Mouse (Mus musculus) cerebellum, postnatal 10 days (tissue): ENCODE data around the gene Rps26.
"Not testable (repeated sequence)": the region's sequence is repeated elsewhere in the genome, so short reads cannot be mapped to it uniquely, and the experiment has no call there.

Experiments
- DNase-seq, 2 experiments: peaks; one replicate each; pipeline ENCODE4 v3.0.0; 2021; ENCODE audit warnings: mixed read lengths in 2 of 2

Rps26 gene

GRCm38 (mm10) chr10:128640891-128641290, 14.3 kb upstream of the Rps26 start:
- no peak for DNase-seq

- no peak for DNase-seq
Observed at GRCm38 (mm10) chr10:128639999-128640398, 13.5 kb upstream of the Rps26 start.

- no peak for DNase-seq
Observed at GRCm38 (mm10) chr10:128637011-128637410, 10.5 kb upstream of the Rps26 start.

GRCm38 (mm10) chr10:128636561-128636960, 10.0 kb upstream of the Rps26 start:
- no peak for DNase-seq

- no peak for DNase-seq
Observed at GRCm38 (mm10) chr10:128635697-128636096, 9.2 kb upstream of the Rps26 start.

- no peak for DNase-seq
Observed at GRCm38 (mm10) chr10:128631571-128631970, 5.0 kb upstream of the Rps26 start.

- not testable (repeated sequence) for DNase-seq
Observed at GRCm38 (mm10) chr10:128630306-128630705, 3.8 kb upstream of the Rps26 start.

GRCm38 (mm10) chr10:128629746-128630145, 3.2 kb upstream of the Rps26 start:
- no peak for DNase-seq

GRCm38 (mm10) chr10:128627398-128628317, 1.1 kb upstream of the Rps26 start:
- peak; percentile 36 to 42 for DNase-seq

- DNase-seq = no peak
Observed at GRCm38 (mm10) chr10:128625287-128625894, 1.2 kb downstream of the Rps26 start.

GRCm38 (mm10) chr10:128623106-128623613, 3.4 kb downstream of the Rps26 start:
- not testable (repeated sequence) for DNase-seq

- no peak for DNase-seq
Observed at GRCm38 (mm10) chr10:128622702-128623101, 3.8 kb downstream of the Rps26 start.

GRCm38 (mm10) chr10:128621986-128622520, 4.5 kb downstream of the Rps26 start:
- DNase-seq = no peak

- no peak for DNase-seq
Observed at GRCm38 (mm10) chr10:128620241-128620640, 6.3 kb downstream of the Rps26 start.

- not testable (repeated sequence) for DNase-seq
Observed at GRCm38 (mm10) chr10:128619148-128619547, 7.4 kb downstream of the Rps26 start.

- no peak for DNase-seq
Observed at GRCm38 (mm10) chr10:128618570-128618969, 8.0 kb downstream of the Rps26 start.

- DNase-seq = not testable (repeated sequence)
Observed at GRCm38 (mm10) chr10:128615798-128616448, 10.6 kb downstream of the Rps26 start.

- no peak for DNase-seq
Observed at GRCm38 (mm10) chr10:128614934-128615333, 11.6 kb downstream of the Rps26 start.

- DNase-seq = not testable (repeated sequence)
Observed at GRCm38 (mm10) chr10:128613820-128614219, 12.7 kb downstream of the Rps26 start.

GRCm38 (mm10) chr10:128613154-128613440, 13.4 kb downstream of the Rps26 start:
- no peak for DNase-seq

GRCm38 (mm10) chr10:128612433-128613153, 14.0 kb downstream of the Rps26 start:
- peak; percentile 87 to 88 for DNase-seq

GRCm38 (mm10) chr10:128606483-128606882, 20.1 kb downstream of the Rps26 start:
- DNase-seq = no peak
